Mouse (Mus musculus): ENCODE data around the gene Strc. TPM values are rescaled to one million over a fixed set of nuclear protein-coding genes. Genes with fewer than 3 reads are reported as not detected.
"Not testable (repeated sequence)": the region's sequence is repeated elsewhere in the genome, so short reads cannot be mapped to it uniquely, and the experiment has no call there.

Gene Strc
- not detected in 2 replicates for polyA plus RNA-seq (2011; ENCODE audit: insufficient read depth, insufficient read length, low read depth, missing spikeins)

DNA sequence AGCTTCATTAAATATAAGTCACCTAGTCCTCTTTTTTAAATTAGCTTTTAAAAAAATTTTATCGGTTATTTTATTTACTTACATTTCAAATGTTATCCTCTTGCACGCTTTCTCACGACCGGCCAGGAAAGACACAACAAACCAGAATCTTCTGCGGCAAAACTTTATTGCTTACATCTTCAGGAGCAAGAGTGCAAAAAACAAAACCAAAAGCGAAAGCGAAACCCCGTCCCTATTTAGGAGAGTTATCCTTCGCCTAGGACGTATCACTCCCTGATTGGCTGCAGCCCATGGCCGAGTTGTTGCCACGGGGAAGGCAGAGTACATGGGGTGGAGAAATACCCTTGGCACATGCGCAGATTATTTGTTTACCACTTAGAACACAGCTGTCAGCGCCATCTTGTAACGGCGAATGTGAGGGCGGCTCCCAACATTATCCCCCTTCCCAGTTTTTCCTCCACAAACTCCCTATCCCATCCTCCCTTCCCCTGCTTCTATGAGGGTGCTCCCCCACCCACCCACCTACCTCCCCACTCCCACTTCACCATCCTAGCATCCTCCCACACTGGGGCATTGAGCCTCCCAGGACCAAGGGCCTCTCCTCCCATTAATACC, at the start of gene Strc:
Strc (minus strand) TSS at position 208 of the 615 bp plus-strand sequence.
- not testable (repeated sequence) for H3K4me1 ChIP-seq (ENCODE audit: control insufficient read depth, insufficient read depth, low read length); H3K9me3 ChIP-seq (replicated peaks; ENCODE audit: control insufficient read depth, insufficient read depth, low read length, poor library complexity, severe bottlenecking); H3K9ac ChIP-seq (ENCODE audit: low read depth, poor library complexity, severe bottlenecking); H3K27me3 ChIP-seq (ENCODE audit: control insufficient read depth, insufficient read depth, low read length, poor library complexity, severe bottlenecking); H3K4me3 ChIP-seq (ENCODE audit: low read depth, low read length); H3K36me3 ChIP-seq (ENCODE audit: control insufficient read depth, insufficient read depth, low read length, poor library complexity, severe bottlenecking); H3K27ac ChIP-seq (ENCODE audit: insufficient read depth, low read length)

DNA sequence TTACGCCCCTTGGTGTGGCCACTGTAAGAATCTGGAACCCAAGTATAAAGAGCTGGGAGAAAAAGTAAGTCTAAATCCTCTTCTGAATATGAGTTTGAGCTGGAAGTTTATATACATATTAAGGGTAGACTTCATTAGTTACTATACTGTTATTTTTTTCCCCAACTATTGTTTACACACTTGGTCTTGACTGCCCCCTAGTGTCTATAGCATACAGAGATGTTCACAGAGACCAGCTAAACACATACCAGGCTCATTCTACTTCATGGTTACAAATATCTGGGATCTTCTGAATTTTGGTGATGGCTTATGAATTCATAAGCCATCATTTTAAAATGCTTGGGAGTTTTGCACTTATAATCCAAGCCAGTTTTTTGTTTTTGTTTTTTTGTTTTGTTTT, 47.9 kb upstream of the Strc start:
- H3K27me3 ChIP-seq (ENCODE audit: control insufficient read depth, insufficient read depth, low read length, poor library complexity, severe bottlenecking): no peaks in the 10 kb centered on the region
- H3K36me3 ChIP-seq (ENCODE audit: control insufficient read depth, insufficient read depth, low read length, poor library complexity, severe bottlenecking): peaks cover 83% of the 10 kb centered on the region
- H3K9me3 ChIP-seq (replicated peaks; ENCODE audit: control insufficient read depth, insufficient read depth, low read length, poor library complexity, severe bottlenecking): no peaks in the 10 kb centered on the region
- H3K27ac ChIP-seq (ENCODE audit: insufficient read depth, low read length): no peak overlapping the region
- no peaks in the 10 kb centered on the region for H3K4me1 ChIP-seq (ENCODE audit: control insufficient read depth, insufficient read depth, low read length)
- no peak for TF ChIP-seq EP300 (IDR thresholded peaks at IDR 0.05; ENCODE audit: insufficient read depth, low read depth, low read length)
- TF ChIP-seq POLR2A (IDR thresholded peaks at IDR 0.05; ENCODE audit: insufficient read depth, low read length): no peak
- no peak for TF ChIP-seq CTCF (IDR thresholded peaks at IDR 0.05; ENCODE audit: low read depth, low read length)
- H3K4me3 ChIP-seq (ENCODE audit: low read depth, low read length): no peak overlapping the region
- H3K9ac ChIP-seq (ENCODE audit: low read depth, poor library complexity, severe bottlenecking): no peak overlapping the region

DNA sequence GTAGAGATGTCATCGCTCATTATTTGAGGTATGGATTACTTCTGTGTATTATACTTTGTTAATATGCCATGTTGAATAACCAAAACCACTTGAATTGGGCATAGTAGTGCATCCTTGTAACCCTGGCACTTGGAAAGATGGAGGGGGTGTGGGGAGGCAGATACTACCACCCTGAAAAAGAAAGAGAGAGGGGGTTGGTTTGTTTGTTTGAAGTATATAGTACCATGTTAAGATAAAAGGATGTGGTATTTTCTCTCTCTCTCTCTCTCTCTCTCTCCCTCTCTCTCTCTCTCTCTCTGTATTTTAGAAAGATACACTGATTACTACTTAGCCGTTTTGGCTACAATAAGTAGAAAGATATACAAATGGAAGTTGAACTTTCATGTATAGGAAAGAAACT, 38.9 kb upstream of the Strc start:
- H3K9me3 ChIP-seq (replicated peaks; ENCODE audit: control insufficient read depth, insufficient read depth, low read length, poor library complexity, severe bottlenecking): no peaks in the 10 kb centered on the region
- H3K36me3 ChIP-seq (ENCODE audit: control insufficient read depth, insufficient read depth, low read length, poor library complexity, severe bottlenecking): peaks cover 82% of the 10 kb centered on the region
- H3K9ac ChIP-seq (ENCODE audit: low read depth, poor library complexity, severe bottlenecking): no peak overlapping the region
- no peak overlapping the region for H3K27ac ChIP-seq (ENCODE audit: insufficient read depth, low read length)
- TF ChIP-seq CTCF (IDR thresholded peaks at IDR 0.05; ENCODE audit: low read depth, low read length): no peak
- no peak for TF ChIP-seq EP300 (IDR thresholded peaks at IDR 0.05; ENCODE audit: insufficient read depth, low read depth, low read length)
- no peak for TF ChIP-seq POLR2A (IDR thresholded peaks at IDR 0.05; ENCODE audit: insufficient read depth, low read length)
- no peak overlapping the region for H3K4me3 ChIP-seq (ENCODE audit: low read depth, low read length)
- no peaks in the 10 kb centered on the region for H3K4me1 ChIP-seq (ENCODE audit: control insufficient read depth, insufficient read depth, low read length)
- H3K27me3 ChIP-seq (ENCODE audit: control insufficient read depth, insufficient read depth, low read length, poor library complexity, severe bottlenecking): no peaks in the 10 kb centered on the region

DNA sequence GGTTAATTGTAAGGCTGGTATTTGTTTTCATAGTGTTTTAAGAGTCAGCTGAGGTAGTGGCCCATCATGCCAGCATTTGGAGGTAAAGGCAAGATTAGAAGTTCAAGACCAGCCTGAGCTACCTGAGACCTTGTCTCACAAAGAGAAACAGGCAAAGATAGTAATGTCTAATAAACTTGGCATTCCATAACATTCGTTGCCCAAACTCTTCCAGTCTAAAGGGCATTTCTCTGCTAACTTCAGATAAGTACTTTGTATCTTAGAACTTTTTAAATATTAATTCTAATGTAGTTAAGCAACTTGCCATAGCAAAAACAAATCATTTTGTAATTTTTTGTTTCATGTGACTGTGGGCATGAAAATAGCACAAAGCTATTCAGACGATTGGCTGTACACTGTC, 36.2 kb upstream of the Strc start:
- peaks cover 74% of the 10 kb centered on the region for H3K36me3 ChIP-seq (ENCODE audit: control insufficient read depth, insufficient read depth, low read length, poor library complexity, severe bottlenecking)

DNA sequence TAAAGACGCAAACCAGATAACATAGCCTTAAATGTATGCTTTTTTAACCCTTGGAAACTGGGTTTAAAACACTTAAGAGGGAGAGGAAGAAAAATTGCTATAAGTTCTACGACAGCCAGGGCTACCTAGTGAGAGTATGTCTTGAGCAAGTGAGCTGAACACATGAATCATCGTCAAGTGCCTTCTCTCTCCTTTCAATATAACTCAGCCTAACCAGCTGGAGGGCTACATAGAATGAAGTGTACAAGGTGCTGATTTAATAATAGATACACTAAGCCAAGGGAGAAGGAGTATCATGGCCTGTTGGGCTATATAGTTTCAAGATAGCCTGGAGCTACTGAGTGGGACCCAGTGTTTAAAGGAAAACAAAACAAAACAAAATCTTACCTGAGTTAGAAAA, 31.5 kb upstream of the Strc start:
- no peaks in the 10 kb centered on the region for H3K9me3 ChIP-seq (replicated peaks; ENCODE audit: control insufficient read depth, insufficient read depth, low read length, poor library complexity, severe bottlenecking)
- no peaks in the 10 kb centered on the region for H3K4me1 ChIP-seq (ENCODE audit: control insufficient read depth, insufficient read depth, low read length)
- H3K27ac ChIP-seq (ENCODE audit: insufficient read depth, low read length): no peak overlapping the region
- peaks cover 65% of the 10 kb centered on the region for H3K36me3 ChIP-seq (ENCODE audit: control insufficient read depth, insufficient read depth, low read length, poor library complexity, severe bottlenecking)
- no peaks in the 10 kb centered on the region for H3K27me3 ChIP-seq (ENCODE audit: control insufficient read depth, insufficient read depth, low read length, poor library complexity, severe bottlenecking)
- TF ChIP-seq EP300 (IDR thresholded peaks at IDR 0.05; ENCODE audit: insufficient read depth, low read depth, low read length) (no peak), CTCF (IDR thresholded peaks at IDR 0.05; ENCODE audit: low read depth, low read length) (no peak), POLR2A (IDR thresholded peaks at IDR 0.05; ENCODE audit: insufficient read depth, low read length) (no peak)
- H3K9ac ChIP-seq (ENCODE audit: low read depth, poor library complexity, severe bottlenecking): no peak overlapping the region
- H3K4me3 ChIP-seq (ENCODE audit: low read depth, low read length): no peak overlapping the region

More for the DNA sequence above, 36.2 kb upstream of the Strc start:
- no peak overlapping the region for H3K4me3 ChIP-seq (ENCODE audit: low read depth, low read length)
- no peak for TF ChIP-seq POLR2A (IDR thresholded peaks at IDR 0.05; ENCODE audit: insufficient read depth, low read length)
- TF ChIP-seq EP300 (IDR thresholded peaks at IDR 0.05; ENCODE audit: insufficient read depth, low read depth, low read length): no peak
- TF ChIP-seq CTCF (IDR thresholded peaks at IDR 0.05; ENCODE audit: low read depth, low read length): no peak
- H3K27ac ChIP-seq (ENCODE audit: insufficient read depth, low read length): no peak overlapping the region
- H3K9me3 ChIP-seq (replicated peaks; ENCODE audit: control insufficient read depth, insufficient read depth, low read length, poor library complexity, severe bottlenecking): no peaks in the 10 kb centered on the region
- no peak overlapping the region for H3K9ac ChIP-seq (ENCODE audit: low read depth, poor library complexity, severe bottlenecking)
- H3K27me3 ChIP-seq (ENCODE audit: control insufficient read depth, insufficient read depth, low read length, poor library complexity, severe bottlenecking): no peaks in the 10 kb centered on the region
- no peaks in the 10 kb centered on the region for H3K4me1 ChIP-seq (ENCODE audit: control insufficient read depth, insufficient read depth, low read length)

DNA sequence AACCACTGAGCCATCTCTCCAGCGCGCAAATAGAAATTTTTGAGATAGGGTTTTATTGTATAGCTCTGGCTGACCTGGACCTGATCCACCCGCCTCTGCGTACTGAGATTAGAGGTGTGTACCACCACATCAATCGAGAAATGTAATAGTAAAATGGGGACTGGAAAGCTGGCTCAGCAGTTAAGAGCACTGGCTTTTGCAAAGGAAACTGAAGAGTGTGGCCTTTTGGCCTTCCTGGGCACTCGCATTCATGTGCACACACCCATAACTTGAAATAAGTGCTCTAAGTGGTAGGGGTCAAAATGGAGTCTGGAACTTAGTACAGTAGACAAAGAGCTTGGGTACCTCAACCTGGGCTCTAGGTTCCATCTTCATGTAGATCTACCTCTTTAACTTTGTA, 29.4 kb upstream of the Strc start:
- TF ChIP-seq CTCF (IDR thresholded peaks at IDR 0.05; ENCODE audit: low read depth, low read length) (no peak), EP300 (IDR thresholded peaks at IDR 0.05; ENCODE audit: insufficient read depth, low read depth, low read length) (no peak)
- H3K36me3 ChIP-seq (ENCODE audit: control insufficient read depth, insufficient read depth, low read length, poor library complexity, severe bottlenecking): peaks cover 46% of the 10 kb centered on the region

More for the DNA sequence above, 29.4 kb upstream of the Strc start:
- Histone ChIP-seq H3K9me3 (replicated peaks; ENCODE audit: control insufficient read depth, insufficient read depth, low read length, poor library complexity, severe bottlenecking) (no peaks in the 10 kb centered on the region), H3K27ac (ENCODE audit: insufficient read depth, low read length) (no peak overlapping the region), H3K27me3 (ENCODE audit: control insufficient read depth, insufficient read depth, low read length, poor library complexity, severe bottlenecking) (no peaks in the 10 kb centered on the region), H3K9ac (ENCODE audit: low read depth, poor library complexity, severe bottlenecking) (no peak overlapping the region), H3K4me3 (ENCODE audit: low read depth, low read length) (no peak overlapping the region), H3K4me1 (ENCODE audit: control insufficient read depth, insufficient read depth, low read length) (no peaks in the 10 kb centered on the region)

Data from ES-Bruce4 (cell line).